Mouse (Mus musculus): ENCODE measurements at regions not wholly inside any gene's neighbourhood (a gene's known extent, or its start where the extent isn't known, plus 50 kb on each side); places are given as distances from the start of the nearest gene placed in this dataset.

DNA sequence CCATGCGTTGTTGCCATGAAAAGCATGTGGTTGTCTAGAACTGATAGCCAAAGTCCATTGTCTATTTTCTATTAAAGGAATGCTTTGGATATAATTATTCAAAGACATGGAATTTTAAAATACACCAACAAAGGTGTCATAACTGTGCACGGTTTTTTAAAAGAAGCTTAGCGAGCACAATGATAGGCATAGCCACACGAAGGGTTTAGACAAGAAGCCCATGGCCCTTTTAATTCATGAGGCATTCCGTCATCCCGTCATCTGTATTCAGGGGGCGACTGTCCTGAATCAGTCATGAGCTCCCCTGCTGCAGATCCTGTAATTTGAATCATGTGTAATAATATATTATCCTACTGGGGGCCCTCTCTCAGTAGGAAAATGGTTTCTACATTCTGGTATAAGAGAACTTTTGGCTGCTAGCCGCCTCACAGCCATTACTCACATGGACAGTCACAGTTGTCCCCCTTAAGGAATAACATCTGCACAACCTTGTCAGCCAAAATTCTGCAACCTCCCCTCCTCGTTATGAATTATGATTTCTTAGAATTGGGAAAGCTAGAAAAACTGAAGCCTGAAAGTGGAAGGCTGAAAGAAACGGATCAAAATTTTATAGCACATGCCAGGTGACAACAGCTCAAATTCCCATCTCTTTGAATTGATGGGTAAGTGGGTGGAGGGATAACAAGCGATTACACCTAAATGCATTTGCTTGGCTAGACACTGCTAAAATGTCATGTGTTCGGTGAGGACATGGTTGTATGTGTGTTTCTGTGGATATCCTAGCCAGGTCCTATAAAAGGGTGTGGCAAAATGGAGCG lies 225.1 kb downstream of the Usp25 start:
- Histone ChIP-seq H3K4me1 (ENCODE audit: control insufficient read depth, insufficient read depth, insufficient read length, low read length) (0 out of 2 replicates have a peak, but pooled peaks cover 2% of the 10 kb centered on the region), H3K4me3 (ENCODE audit: low read depth, low read length) (no peak overlapping the region), H3K27ac (ENCODE audit: insufficient read depth, low read depth, low read length) (no peak overlapping the region), H3K36me3 (ENCODE audit: control insufficient read depth, insufficient read depth, low read length) (no peaks in the 10 kb centered on the region), H3K27me3 (ENCODE audit: control insufficient read depth, insufficient read depth, low read length) (no peaks in the 10 kb centered on the region)
- 81% methylated on average over 13 of the region's 13 CpGs for WGBS
- no peak for TF ChIP-seq POLR2A (IDR thresholded peaks at IDR 0.05; ENCODE audit: low read depth, low read length)

DNA sequence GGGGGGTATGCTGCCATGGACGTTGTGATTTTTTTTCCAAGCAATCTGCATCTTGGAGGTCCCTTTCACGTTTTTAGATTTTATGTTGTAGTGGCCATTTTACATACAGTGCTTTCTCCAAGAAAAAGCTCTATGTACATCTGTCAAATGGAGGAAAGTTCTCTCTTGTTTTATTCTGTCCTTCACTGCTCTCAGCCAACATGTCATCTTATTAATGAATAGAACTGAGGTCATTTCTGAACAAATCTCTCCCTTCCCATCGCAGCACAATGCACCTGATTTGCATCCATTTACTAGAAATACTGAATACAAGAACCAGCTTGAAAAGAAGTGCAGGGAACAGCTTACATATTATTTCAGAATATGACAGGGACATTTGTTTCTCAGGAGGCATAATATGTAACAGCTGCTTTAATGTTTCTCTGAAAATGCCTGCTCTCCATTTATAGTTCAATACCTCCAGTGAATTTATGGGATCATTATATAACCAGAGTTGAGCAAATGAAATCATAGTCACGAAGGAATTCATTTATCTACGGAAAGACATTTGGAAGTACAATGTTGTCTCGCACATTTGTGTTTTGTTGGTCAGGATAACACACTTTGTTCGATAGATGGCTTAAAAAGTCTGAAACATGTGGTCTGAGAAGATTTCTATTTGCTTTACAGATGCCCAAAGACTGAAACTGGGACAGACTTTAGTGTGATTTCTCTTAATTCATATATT lies 224.3 kb downstream of the Usp25 start:
- Histone ChIP-seq H3K4me3 (ENCODE audit: low read depth, low read length) (no peak overlapping the region), H3K27ac (ENCODE audit: insufficient read depth, low read depth, low read length) (no peak overlapping the region), H3K36me3 (ENCODE audit: control insufficient read depth, insufficient read depth, low read length) (no peaks in the 10 kb centered on the region), H3K27me3 (ENCODE audit: control insufficient read depth, insufficient read depth, low read length) (no peaks in the 10 kb centered on the region), H3K4me1 (ENCODE audit: control insufficient read depth, insufficient read depth, insufficient read length, low read length) (0 out of 2 replicates have a peak, but pooled peaks cover 2% of the 10 kb centered on the region)
- TF ChIP-seq CTCF (IDR thresholded peaks at IDR 0.05; ENCODE audit: extremely low read depth, insufficient read length, insufficient replicate concordance, low read depth, low read length) (no peak), POLR2A (IDR thresholded peaks at IDR 0.05; ENCODE audit: low read depth, low read length) (no peak)
- 82% methylated on average over 7 of the region's 7 CpGs for WGBS

DNA sequence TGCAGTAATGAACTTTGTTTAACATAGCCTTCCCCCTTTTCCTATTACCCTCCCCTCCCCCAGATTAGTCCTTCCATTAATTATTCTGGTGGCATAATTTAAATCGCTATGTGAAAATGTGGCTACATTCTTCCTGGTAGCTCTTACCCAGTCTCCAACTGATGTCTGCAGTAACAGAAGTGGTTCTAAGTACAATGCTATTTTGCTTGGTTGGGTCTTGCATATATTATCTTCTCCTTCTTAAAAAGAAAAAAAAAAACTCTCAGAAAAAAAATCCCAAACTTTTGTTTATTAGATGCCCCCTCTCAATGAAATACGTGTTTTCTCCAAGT lies 223.7 kb downstream of the Usp25 start:
- Histone ChIP-seq H3K27me3 (ENCODE audit: control insufficient read depth, insufficient read depth, low read length) (no peaks in the 10 kb centered on the region), H3K36me3 (ENCODE audit: control insufficient read depth, insufficient read depth, low read length) (no peaks in the 10 kb centered on the region), H3K4me3 (ENCODE audit: low read depth, low read length) (no peak overlapping the region), H3K4me1 (ENCODE audit: control insufficient read depth, insufficient read depth, insufficient read length, low read length) (0 out of 2 replicates have a peak, but pooled peaks cover 2% of the 10 kb centered on the region), H3K27ac (ENCODE audit: insufficient read depth, low read depth, low read length) (no peak overlapping the region)
- WGBS, result 74% methylated on average over 2 of the region's 2 CpGs
- TF ChIP-seq POLR2A (IDR thresholded peaks at IDR 0.05; ENCODE audit: low read depth, low read length), result no peak
- no peak for TF ChIP-seq CTCF (IDR thresholded peaks at IDR 0.05; ENCODE audit: extremely low read depth, insufficient read length, insufficient replicate concordance, low read depth, low read length)

- H3K27ac ChIP-seq (ENCODE audit: insufficient read depth, low read depth, low read length), result no peak overlapping the region
- no peaks in the 10 kb centered on the region for H3K36me3 ChIP-seq (ENCODE audit: control insufficient read depth, insufficient read depth, low read length)
- peak overlapping the region; percentile 19; the same call in 1 of the 2 replicates for H3K4me3 ChIP-seq (ENCODE audit: low read depth, low read length)
- TF ChIP-seq POLR2A (IDR thresholded peaks at IDR 0.05; ENCODE audit: low read depth, low read length), result no peak
- 29% methylated on average over 13 of the region's 13 CpGs for WGBS
- H3K27me3 ChIP-seq (ENCODE audit: control insufficient read depth, insufficient read depth, low read length), result no peaks in the 10 kb centered on the region
- H3K4me1 ChIP-seq (ENCODE audit: control insufficient read depth, insufficient read depth, insufficient read length, low read length), result 0 out of 2 replicates have a peak, but pooled peaks cover 2% of the 10 kb centered on the region
These were observed 223.2 kb downstream of the Usp25 start for GRCm38 (mm10) chr16:77236509-77237271.

DNA sequence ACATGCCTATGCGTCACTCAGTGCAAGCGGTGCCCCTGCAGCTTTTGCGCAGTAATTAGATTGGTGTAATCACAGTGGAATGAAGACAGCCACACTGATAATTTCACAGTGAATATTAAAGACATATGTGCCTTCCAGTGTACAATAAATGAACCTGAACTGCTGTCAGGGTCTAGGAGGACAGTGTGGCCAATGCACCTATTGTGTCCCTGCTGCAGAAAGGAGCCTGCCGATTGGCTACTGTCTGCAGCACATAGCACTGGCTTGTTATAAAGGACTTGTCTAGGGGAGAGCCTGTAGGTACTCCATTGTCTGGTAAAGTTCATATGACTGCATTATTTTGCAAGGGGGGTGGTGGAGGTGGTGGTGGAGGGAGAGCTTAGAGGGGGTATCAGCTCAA lies 222.5 kb downstream of the Usp25 start:
- no peak overlapping the region for H3K27ac ChIP-seq (ENCODE audit: insufficient read depth, low read depth, low read length)
- no peak for TF ChIP-seq POLR2A (IDR thresholded peaks at IDR 0.05; ENCODE audit: low read depth, low read length)
- TF ChIP-seq CTCF (IDR thresholded peaks at IDR 0.05; ENCODE audit: extremely low read depth, insufficient read length, insufficient replicate concordance, low read depth, low read length), result no peak
- 0 out of 2 replicates have a peak, but pooled peaks cover 2% of the 10 kb centered on the region for H3K4me1 ChIP-seq (ENCODE audit: control insufficient read depth, insufficient read depth, insufficient read length, low read length)
- no peaks in the 10 kb centered on the region for H3K36me3 ChIP-seq (ENCODE audit: control insufficient read depth, insufficient read depth, low read length)
- H3K27me3 ChIP-seq (ENCODE audit: control insufficient read depth, insufficient read depth, low read length), result no peaks in the 10 kb centered on the region
- WGBS, result 88% methylated on average over 4 of the region's 4 CpGs
- no peak overlapping the region for H3K4me3 ChIP-seq (ENCODE audit: low read depth, low read length)

DNA sequence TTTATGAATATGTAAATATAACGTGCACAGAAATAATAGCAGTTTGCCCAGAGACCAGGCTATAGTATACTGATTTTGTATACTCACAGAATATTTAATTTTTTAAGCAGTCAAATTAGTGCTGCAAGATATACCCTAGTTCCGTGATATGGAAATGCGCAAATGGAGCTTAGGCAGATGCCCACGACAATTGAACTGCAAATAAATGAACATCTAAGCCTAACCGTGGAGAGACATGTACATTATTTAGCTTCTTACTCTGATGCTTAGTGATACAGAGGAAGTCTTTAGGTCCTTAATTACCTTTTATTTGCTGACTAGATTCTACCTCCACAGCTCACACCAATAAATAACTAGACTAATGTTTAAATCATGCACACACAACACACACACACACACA lies 221.9 kb downstream of the Usp25 start:
- 80% methylated on average over 5 of the region's 5 CpGs for WGBS
- Histone ChIP-seq H3K27ac (ENCODE audit: insufficient read depth, low read depth, low read length) (no peak overlapping the region), H3K27me3 (ENCODE audit: control insufficient read depth, insufficient read depth, low read length) (no peaks in the 10 kb centered on the region), H3K4me1 (ENCODE audit: control insufficient read depth, insufficient read depth, insufficient read length, low read length) (0 out of 2 replicates have a peak, but pooled peaks cover 2% of the 10 kb centered on the region), H3K4me3 (ENCODE audit: low read depth, low read length) (no peak overlapping the region), H3K36me3 (ENCODE audit: control insufficient read depth, insufficient read depth, low read length) (no peaks in the 10 kb centered on the region)
- TF ChIP-seq CTCF (IDR thresholded peaks at IDR 0.05; ENCODE audit: extremely low read depth, insufficient read length, insufficient replicate concordance, low read depth, low read length) (no peak), POLR2A (IDR thresholded peaks at IDR 0.05; ENCODE audit: low read depth, low read length) (no peak)

All from small intestine, adult 2 months (tissue).